Mouse (Mus musculus) adrenal gland, adult (tissue): Measurements from ENCODE around the gene Pdzd8.

Source experiments
- DNase-seq, 2 experiments: peaks; one replicate each; pipeline ENCODE4 v3.0.0; 2022 to 2023; ENCODE audit warnings: low spot score in 1 of 2; ENCODE audit not compliant: inconsistent age in 2 of 2

The Pdzd8 gene

GRCm38 (mm10) chr19:59356388-59356787 lies 10.8 kb upstream of the Pdzd8 start:
- no peak for DNase-seq

- no peak for DNase-seq
Measured at GRCm38 (mm10) chr19:59354906-59355305, 9.3 kb upstream of the Pdzd8 start.

GRCm38 (mm10) chr19:59352760-59353159 lies 7.2 kb upstream of the Pdzd8 start:
- no peak for DNase-seq

GRCm38 (mm10) chr19:59351151-59351889 lies 5.7 kb upstream of the Pdzd8 start:
- no peak for DNase-seq

- DNase-seq, result no peak
Measured at GRCm38 (mm10) chr19:59350273-59350903, 4.8 kb upstream of the Pdzd8 start.

GRCm38 (mm10) chr19:59349329-59349960 lies 3.9 kb upstream of the Pdzd8 start:
- DNase-seq, result no peak

GRCm38 (mm10) chr19:59346325-59346724 lies 745 bp upstream of the Pdzd8 start:
- no peak for DNase-seq

GRCm38 (mm10) chr19:59345081-59345657 lies 411 bp downstream of the Pdzd8 start:
- peak; percentile 70 to 87 for DNase-seq

GRCm38 (mm10) chr19:59344304-59344711 lies 1.3 kb downstream of the Pdzd8 start:
- DNase-seq, result peak; percentile 38 to 77

- no peak for DNase-seq
Measured at GRCm38 (mm10) chr19:59342964-59343363, 2.6 kb downstream of the Pdzd8 start.

GRCm38 (mm10) chr19:59339908-59340307 lies 5.7 kb downstream of the Pdzd8 start:
- no peak for DNase-seq

GRCm38 (mm10) chr19:59337872-59338681 lies 7.5 kb downstream of the Pdzd8 start:
- DNase-seq, result no peak

- no peak for DNase-seq
Measured at GRCm38 (mm10) chr19:59336655-59337054, 8.9 kb downstream of the Pdzd8 start.

GRCm38 (mm10) chr19:59330816-59331225 lies 14.8 kb downstream of the Pdzd8 start:
- no peak for DNase-seq

- no peak for DNase-seq
Measured at GRCm38 (mm10) chr19:59321990-59322389, 23.6 kb downstream of the Pdzd8 start, which contains the start of gene Rps12-ps3. Gene Rps12-ps3, plus strand, starts transcription at chr19:59322290.

GRCm38 (mm10) chr19:59316571-59316970 lies 29.0 kb downstream of the Pdzd8 start:
- peak; percentile 15 to 66 for DNase-seq

GRCm38 (mm10) chr19:59315308-59315707 lies 30.3 kb downstream of the Pdzd8 start:
- DNase-seq, result no peak

- DNase-seq, result no peak
Measured at GRCm38 (mm10) chr19:59292183-59292839, 53.3 kb downstream of the Pdzd8 start.

- DNase-seq, result peak; percentile 40 to 69
Measured at GRCm38 (mm10) chr19:59289811-59290210, 55.8 kb downstream of the Pdzd8 start.

- no peak for DNase-seq
Measured at GRCm38 (mm10) chr19:59289042-59289441, 56.5 kb downstream of the Pdzd8 start.
